Mouse (Mus musculus): ENCODE measurements at regions not wholly inside any gene's neighbourhood (a gene's known extent, or its start where the extent isn't known, plus 50 kb on each side); places are given as distances from the start of the nearest gene placed in this dataset.

DNA sequence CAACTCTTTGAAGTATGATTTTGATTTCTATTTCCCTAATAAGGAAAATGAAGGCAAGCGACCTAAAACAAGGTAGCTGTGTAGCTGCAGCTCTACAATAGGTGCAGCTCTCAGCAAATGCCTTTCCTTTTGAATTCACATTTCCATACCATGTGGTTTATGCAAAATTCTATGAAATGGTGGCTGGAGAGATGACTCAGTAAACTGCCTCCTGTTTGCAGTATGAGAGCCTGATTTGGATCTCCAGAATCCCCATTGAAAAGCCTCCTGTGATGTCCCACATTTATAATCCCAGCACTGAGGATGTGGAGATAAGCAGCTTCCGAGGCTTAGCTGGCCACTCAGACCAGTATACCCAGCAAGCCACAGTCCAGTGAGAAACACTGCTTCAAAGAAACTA, 59.6 kb downstream of the Npy1r start:
- Histone ChIP-seq H3K4me3 (ENCODE audit: insufficient read depth, low read length) (no peak overlapping the region), H3K27ac (ENCODE audit: insufficient read depth, low read length) (no peak overlapping the region), H3K4me1 (ENCODE audit: control insufficient read depth, insufficient read depth, low read length) (peaks cover 16% of the 10 kb centered on the region)
- no peak for TF ChIP-seq CTCF (IDR thresholded peaks at IDR 0.05; ENCODE audit: borderline replicate concordance, insufficient read depth, low read length)
- TF ChIP-seq POLR2A (IDR thresholded peaks at IDR 0.05; ENCODE audit: low read depth, low read length), result no peak

GRCm38 (mm10) chr8:66757830-66758229, 60.8 kb downstream of the Npy1r start:
- Histone ChIP-seq H3K4me3 (ENCODE audit: insufficient read depth, low read length) (no peak overlapping the region), H3K4me1 (ENCODE audit: control insufficient read depth, insufficient read depth, low read length) (peaks cover 16% of the 10 kb centered on the region), H3K27ac (ENCODE audit: insufficient read depth, low read length) (peak overlapping the region; percentile 88)
- TF ChIP-seq CTCF (IDR thresholded peaks at IDR 0.05; ENCODE audit: borderline replicate concordance, insufficient read depth, low read length), result no peak
- no peak for TF ChIP-seq POLR2A (IDR thresholded peaks at IDR 0.05; ENCODE audit: low read depth, low read length)

GRCm38 (mm10) chr8:66758519-66758918, 61.5 kb downstream of the Npy1r start:
- Histone ChIP-seq H3K27ac (ENCODE audit: insufficient read depth, low read length) (peak overlapping the region; percentile 96), H3K4me1 (ENCODE audit: control insufficient read depth, insufficient read depth, low read length) (peaks cover 16% of the 10 kb centered on the region), H3K4me3 (ENCODE audit: insufficient read depth, low read length) (no peak overlapping the region)
- no peak for TF ChIP-seq POLR2A (IDR thresholded peaks at IDR 0.05; ENCODE audit: low read depth, low read length)
- no peak for TF ChIP-seq CTCF (IDR thresholded peaks at IDR 0.05; ENCODE audit: borderline replicate concordance, insufficient read depth, low read length)

- H3K27ac ChIP-seq (ENCODE audit: insufficient read depth, low read length), result no peak overlapping the region
- peaks cover 16% of the 10 kb centered on the region for H3K4me1 ChIP-seq (ENCODE audit: control insufficient read depth, insufficient read depth, low read length)
- TF ChIP-seq CTCF (IDR thresholded peaks at IDR 0.05; ENCODE audit: borderline replicate concordance, insufficient read depth, low read length), result no peak
- no peak for TF ChIP-seq POLR2A (IDR thresholded peaks at IDR 0.05; ENCODE audit: low read depth, low read length)
- no peak overlapping the region for H3K4me3 ChIP-seq (ENCODE audit: insufficient read depth, low read length)
These were observed 62.7 kb downstream of the Npy1r start for GRCm38 (mm10) chr8:66759716-66760115.

- TF ChIP-seq POLR2A (IDR thresholded peaks at IDR 0.05; ENCODE audit: low read depth, low read length), result no peak
- TF ChIP-seq CTCF (IDR thresholded peaks at IDR 0.05; ENCODE audit: borderline replicate concordance, insufficient read depth, low read length), result no peak
- H3K27ac ChIP-seq (ENCODE audit: insufficient read depth, low read length), result no peak overlapping the region
- H3K4me1 ChIP-seq (ENCODE audit: control insufficient read depth, insufficient read depth, low read length), result peaks cover 16% of the 10 kb centered on the region
- no peak overlapping the region for H3K4me3 ChIP-seq (ENCODE audit: insufficient read depth, low read length)
These were observed 64.1 kb downstream of the Npy1r start for GRCm38 (mm10) chr8:66760958-66761583.

GRCm38 (mm10) chr8:66764992-66765528, 68.1 kb downstream of the Npy1r start:
- H3K4me3 ChIP-seq (ENCODE audit: insufficient read depth, low read length), result no peak overlapping the region
- TF ChIP-seq POLR2A (IDR thresholded peaks at IDR 0.05; ENCODE audit: low read depth, low read length), result no peak
- TF ChIP-seq CTCF (IDR thresholded peaks at IDR 0.05; ENCODE audit: borderline replicate concordance, insufficient read depth, low read length), result no peak
- H3K27ac ChIP-seq (ENCODE audit: insufficient read depth, low read length), result no peak overlapping the region
- H3K4me1 ChIP-seq (ENCODE audit: control insufficient read depth, insufficient read depth, low read length), result no peaks in the 10 kb centered on the region

DNA sequence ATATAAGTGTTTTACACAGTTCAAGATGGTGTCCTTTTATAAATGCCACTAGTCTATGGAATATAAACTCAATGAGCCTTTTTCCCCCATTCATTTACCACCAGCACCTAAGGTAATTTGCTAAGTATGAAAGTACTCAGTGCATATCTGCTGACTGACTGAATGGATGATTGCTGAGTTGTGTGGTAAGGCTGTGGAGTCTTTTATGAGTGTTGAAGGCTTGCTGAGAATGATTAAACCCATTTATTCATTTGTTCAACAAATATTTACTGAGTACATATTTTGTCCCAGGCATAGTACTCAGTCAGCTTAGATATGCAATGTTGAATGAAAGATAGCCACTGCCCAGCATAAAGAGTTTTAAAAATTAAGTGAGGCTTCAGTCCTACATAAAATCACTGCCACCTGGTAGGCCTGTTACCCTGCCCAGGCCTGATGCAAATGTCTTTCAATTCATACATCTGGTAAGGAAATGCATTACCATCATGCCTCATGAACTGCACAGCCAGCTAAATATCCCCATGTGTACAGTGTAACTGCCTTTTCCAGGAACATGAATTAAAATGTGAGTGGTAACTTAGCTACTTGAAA, 71.5 kb downstream of the Npy1r start:
- Histone ChIP-seq H3K27ac (ENCODE audit: insufficient read depth, low read length) (no peak overlapping the region), H3K4me1 (ENCODE audit: control insufficient read depth, insufficient read depth, low read length) (no peaks in the 10 kb centered on the region), H3K4me3 (ENCODE audit: insufficient read depth, low read length) (no peak overlapping the region)
- TF ChIP-seq POLR2A (IDR thresholded peaks at IDR 0.05; ENCODE audit: low read depth, low read length) (no peak), CTCF (IDR thresholded peaks at IDR 0.05; ENCODE audit: borderline replicate concordance, insufficient read depth, low read length) (no peak)

DNA sequence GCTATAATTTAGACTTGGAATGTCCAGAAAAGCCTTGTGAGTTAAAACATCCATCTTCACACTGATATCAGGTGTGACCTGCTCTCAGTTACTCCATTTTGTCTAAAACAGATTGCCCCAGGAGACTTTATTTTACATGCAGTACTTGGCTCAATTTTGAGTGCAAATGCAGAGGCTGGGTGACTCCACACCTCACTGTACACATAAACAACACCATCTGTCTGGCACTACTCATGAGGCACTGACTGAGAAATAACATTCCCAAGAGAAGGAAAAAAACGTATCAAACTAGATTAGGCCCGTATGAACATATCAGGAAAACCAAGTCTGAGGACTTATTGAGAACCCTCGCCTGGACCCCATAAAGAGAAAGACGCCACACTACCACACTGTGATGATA, 74.1 kb downstream of the Npy1r start:
- TF ChIP-seq CTCF (IDR thresholded peaks at IDR 0.05; ENCODE audit: borderline replicate concordance, insufficient read depth, low read length) (no peak), POLR2A (IDR thresholded peaks at IDR 0.05; ENCODE audit: low read depth, low read length) (no peak)
- no peak overlapping the region for H3K4me3 ChIP-seq (ENCODE audit: insufficient read depth, low read length)
- no peak overlapping the region for H3K27ac ChIP-seq (ENCODE audit: insufficient read depth, low read length)
- H3K4me1 ChIP-seq (ENCODE audit: control insufficient read depth, insufficient read depth, low read length), result no peaks in the 10 kb centered on the region

DNA sequence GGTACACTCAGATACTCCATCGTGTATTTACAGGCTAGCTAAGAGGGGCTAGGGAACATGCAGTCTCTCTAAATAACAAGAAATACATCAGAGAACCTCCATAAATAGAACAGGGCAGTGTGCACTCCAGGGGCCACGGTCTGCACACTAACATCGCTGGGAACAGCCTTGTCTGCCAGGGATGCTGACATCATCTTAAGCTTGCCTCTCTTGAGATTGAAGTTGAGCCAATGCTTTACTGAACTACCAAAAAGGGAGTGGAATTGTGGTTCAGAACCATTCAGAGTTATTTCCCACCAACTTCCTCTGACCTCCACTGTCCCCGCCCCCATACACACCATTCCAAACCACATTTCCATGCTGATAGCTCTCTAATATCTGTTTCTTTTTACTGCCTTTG, 75.7 kb downstream of the Npy1r start:
- no peak overlapping the region for H3K27ac ChIP-seq (ENCODE audit: insufficient read depth, low read length)
- TF ChIP-seq POLR2A (IDR thresholded peaks at IDR 0.05; ENCODE audit: low read depth, low read length) (no peak), CTCF (IDR thresholded peaks at IDR 0.05; ENCODE audit: borderline replicate concordance, insufficient read depth, low read length) (no peak)
- H3K4me3 ChIP-seq (ENCODE audit: insufficient read depth, low read length), result no peak overlapping the region

More for the DNA sequence above, 75.7 kb downstream of the Npy1r start:
- H3K4me1 ChIP-seq (ENCODE audit: control insufficient read depth, insufficient read depth, low read length), result peaks cover 3% of the 10 kb centered on the region; the same call in 1 of the 2 replicates

Data from embryonic fibroblast, embryonic 13.5 days (primary cell).